Mouse (Mus musculus): Measurements from ENCODE around the gene Hes5. TPM values are rescaled to one million over a fixed set of nuclear protein-coding genes. Genes with fewer than 3 reads are reported as not detected.

Gene Hes5
- polyA plus RNA-seq, 1 experiment from 2014 or later = 0.24 TPM

- WGBS = 39% methylated on average over 13 of the region's 13 CpGs
- Histone ChIP-seq H3K27me3 (ENCODE audit: control insufficient read depth, insufficient read depth, low read length) (peaks cover 6% of the 10 kb centered on the region; the same call in 1 of the 2 replicates), H3K4me1 (ENCODE audit: control insufficient read depth in 2 of 2, insufficient read depth in 2 of 2, low read length in 2 of 2) (peaks cover 0 to 3% of the 10 kb centered on the region in 2 experiments; a peak in 2 of 4 replicates), H3K36me3 (ENCODE audit: control insufficient read depth, insufficient read depth, low read length) (no peaks in the 10 kb centered on the region), H3K9me3 (ENCODE audit: control insufficient read depth, low read length) (no peaks in the 10 kb centered on the region), H3K4me3 (ENCODE audit: control insufficient read depth in 1 of 2, insufficient read depth in 1 of 2, low read depth in 1 of 2, low read length in 2 of 2) (no peak overlapping the region), H3K4me2 (ENCODE audit: low read length) (no peak overlapping the region), H3K27ac (replicated peaks in 1 of 2; ENCODE audit: control insufficient read depth in 1 of 2, insufficient read depth in 1 of 2, low read depth in 2 of 2, low read length in 2 of 2) (no peak overlapping the region), H3K9ac (ENCODE audit: low read length) (no peak overlapping the region)
- no peak for ATAC-seq (ENCODE audit: insufficient number of reproducible peaks, insufficient read depth, low FRiP score, low read depth)
Measured at GRCm38 (mm10) chr4:154933306-154933907, 27.3 kb upstream of the Hes5 start.

DNA sequence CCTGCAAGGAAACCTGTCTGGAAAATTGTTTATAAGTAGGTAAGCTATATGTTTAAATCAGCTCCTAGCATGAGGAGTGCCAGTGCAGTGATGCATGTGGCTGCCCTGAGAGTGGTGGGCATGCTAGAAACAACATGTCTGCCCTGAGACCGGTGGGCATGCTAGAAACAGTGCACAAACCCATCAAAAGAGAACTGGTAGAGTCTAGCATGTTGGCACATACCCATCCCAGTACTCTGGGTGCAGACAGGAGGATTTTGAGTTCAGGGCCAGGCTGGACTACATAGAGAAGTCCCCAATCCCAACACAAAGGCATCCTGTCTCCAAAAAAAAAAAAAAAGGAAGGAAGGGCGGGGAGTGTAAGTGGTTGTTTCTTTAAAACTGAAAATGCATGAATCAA is 25.9 kb upstream of the Hes5 start:
- Histone ChIP-seq H3K4me2 (ENCODE audit: low read length) (no peak overlapping the region), H3K9ac (ENCODE audit: low read length) (no peak overlapping the region), H3K27me3 (ENCODE audit: control insufficient read depth, insufficient read depth, low read length) (peaks cover 6% of the 10 kb centered on the region; the same call in 1 of the 2 replicates), H3K9me3 (ENCODE audit: control insufficient read depth, low read length) (no peaks in the 10 kb centered on the region), H3K36me3 (ENCODE audit: control insufficient read depth, insufficient read depth, low read length) (no peaks in the 10 kb centered on the region), H3K4me3 (ENCODE audit: control insufficient read depth in 1 of 2, insufficient read depth in 1 of 2, low read depth in 1 of 2, low read length in 2 of 2) (no peak overlapping the region), H3K4me1 (ENCODE audit: control insufficient read depth in 2 of 2, insufficient read depth in 2 of 2, low read length in 2 of 2) (no peaks in the 10 kb centered on the region), H3K27ac (replicated peaks in 1 of 2; ENCODE audit: control insufficient read depth in 1 of 2, insufficient read depth in 1 of 2, low read depth in 2 of 2, low read length in 2 of 2) (no peak overlapping the region)
- no peak for ATAC-seq (ENCODE audit: insufficient number of reproducible peaks, insufficient read depth, low FRiP score, low read depth)
- 78% methylated on average over 2 of the region's 2 CpGs for WGBS

DNA sequence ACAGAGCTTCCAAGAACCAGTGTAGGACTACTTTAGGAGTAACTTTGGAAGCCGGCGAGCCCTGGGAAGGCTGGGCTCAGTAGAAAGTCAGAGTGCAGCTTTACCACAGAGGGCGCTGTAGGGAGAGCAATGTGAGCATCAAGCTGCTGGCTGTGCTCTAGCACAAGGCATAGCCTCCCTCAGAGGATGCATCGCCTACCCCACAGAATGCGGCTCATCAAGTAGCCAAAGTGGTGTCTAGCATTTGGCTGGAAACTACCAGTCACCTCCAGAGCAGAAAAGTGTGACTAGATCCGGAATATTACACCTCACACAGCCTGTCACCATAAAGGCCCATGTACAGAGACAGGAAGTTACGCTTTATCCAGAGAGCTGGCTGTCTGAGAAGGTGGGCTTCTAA is 24.9 kb upstream of the Hes5 start:
- H3K36me3 ChIP-seq (ENCODE audit: control insufficient read depth, insufficient read depth, low read length) = no peaks in the 10 kb centered on the region
- ATAC-seq (ENCODE audit: insufficient number of reproducible peaks, insufficient read depth, low FRiP score, low read depth) = no peak
- H3K27ac ChIP-seq (replicated peaks in 1 of 2; ENCODE audit: control insufficient read depth in 1 of 2, insufficient read depth in 1 of 2, low read depth in 2 of 2, low read length in 2 of 2) = no peak overlapping the region
- no peak overlapping the region for H3K9ac ChIP-seq (ENCODE audit: low read length)
- H3K4me1 ChIP-seq (ENCODE audit: control insufficient read depth in 2 of 2, insufficient read depth in 2 of 2, low read length in 2 of 2) = no peaks in the 10 kb centered on the region
- no peaks in the 10 kb centered on the region for H3K9me3 ChIP-seq (ENCODE audit: control insufficient read depth, low read length)
- 73% methylated on average over 7 of the region's 7 CpGs for WGBS
- H3K4me3 ChIP-seq (ENCODE audit: control insufficient read depth in 1 of 2, insufficient read depth in 1 of 2, low read depth in 1 of 2, low read length in 2 of 2) = no peak overlapping the region
- no peak overlapping the region for H3K4me2 ChIP-seq (ENCODE audit: low read length)
- peaks cover 6% of the 10 kb centered on the region; the same call in 1 of the 2 replicates for H3K27me3 ChIP-seq (ENCODE audit: control insufficient read depth, insufficient read depth, low read length)

- Histone ChIP-seq H3K4me3 (ENCODE audit: control insufficient read depth in 1 of 2, insufficient read depth in 1 of 2, low read depth in 1 of 2, low read length in 2 of 2) (no peak overlapping the region), H3K27ac (replicated peaks in 1 of 2; ENCODE audit: control insufficient read depth in 1 of 2, insufficient read depth in 1 of 2, low read depth in 2 of 2, low read length in 2 of 2) (no peak overlapping the region), H3K27me3 (ENCODE audit: control insufficient read depth, insufficient read depth, low read length) (peaks cover 6% of the 10 kb centered on the region; the same call in 1 of the 2 replicates), H3K4me2 (ENCODE audit: low read length) (no peak overlapping the region), H3K4me1 (ENCODE audit: control insufficient read depth in 2 of 2, insufficient read depth in 2 of 2, low read length in 2 of 2) (no peaks in the 10 kb centered on the region), H3K9me3 (ENCODE audit: control insufficient read depth, low read length) (no peaks in the 10 kb centered on the region), H3K36me3 (ENCODE audit: control insufficient read depth, insufficient read depth, low read length) (no peaks in the 10 kb centered on the region), H3K9ac (ENCODE audit: low read length) (no peak overlapping the region)
- no peak for ATAC-seq (ENCODE audit: insufficient number of reproducible peaks, insufficient read depth, low FRiP score, low read depth)
- 49% methylated on average over 8 of the region's 8 CpGs for WGBS
Measured at GRCm38 (mm10) chr4:154936542-154937255, 24.0 kb upstream of the Hes5 start.

- no peaks in the 10 kb centered on the region for H3K4me1 ChIP-seq (ENCODE audit: control insufficient read depth in 2 of 2, insufficient read depth in 2 of 2, low read length in 2 of 2)
- H3K4me2 ChIP-seq (ENCODE audit: low read length) = no peak overlapping the region
- no peaks in the 10 kb centered on the region for H3K9me3 ChIP-seq (ENCODE audit: control insufficient read depth, low read length)
- H3K27me3 ChIP-seq (ENCODE audit: control insufficient read depth, insufficient read depth, low read length) = peaks cover 6% of the 10 kb centered on the region; the same call in 1 of the 2 replicates
- H3K27ac ChIP-seq (replicated peaks in 1 of 2; ENCODE audit: control insufficient read depth in 1 of 2, insufficient read depth in 1 of 2, low read depth in 2 of 2, low read length in 2 of 2) = no peak overlapping the region
- no peaks in the 10 kb centered on the region for H3K36me3 ChIP-seq (ENCODE audit: control insufficient read depth, insufficient read depth, low read length)
- WGBS = 54% methylated on average over 1 of the region's 1 CpGs
- no peak for ATAC-seq (ENCODE audit: insufficient number of reproducible peaks, insufficient read depth, low FRiP score, low read depth)
- no peak overlapping the region for H3K4me3 ChIP-seq (ENCODE audit: control insufficient read depth in 1 of 2, insufficient read depth in 1 of 2, low read depth in 1 of 2, low read length in 2 of 2)
- H3K9ac ChIP-seq (ENCODE audit: low read length) = no peak overlapping the region
Measured at GRCm38 (mm10) chr4:154937746-154938145, 23.0 kb upstream of the Hes5 start.

- Histone ChIP-seq H3K27ac (replicated peaks in 1 of 2; ENCODE audit: control insufficient read depth in 1 of 2, insufficient read depth in 1 of 2, low read depth in 2 of 2, low read length in 2 of 2) (no peak overlapping the region), H3K27me3 (ENCODE audit: control insufficient read depth, insufficient read depth, low read length) (no peaks in the 10 kb centered on the region), H3K4me2 (ENCODE audit: low read length) (no peak overlapping the region), H3K9ac (ENCODE audit: low read length) (no peak overlapping the region), H3K4me3 (ENCODE audit: control insufficient read depth in 1 of 2, insufficient read depth in 1 of 2, low read depth in 1 of 2, low read length in 2 of 2) (no peak overlapping the region), H3K9me3 (ENCODE audit: control insufficient read depth, low read length) (no peaks in the 10 kb centered on the region), H3K4me1 (ENCODE audit: control insufficient read depth in 2 of 2, insufficient read depth in 2 of 2, low read length in 2 of 2) (no peaks in the 10 kb centered on the region), H3K36me3 (ENCODE audit: control insufficient read depth, insufficient read depth, low read length) (no peaks in the 10 kb centered on the region)
- no peak for ATAC-seq (ENCODE audit: insufficient number of reproducible peaks, insufficient read depth, low FRiP score, low read depth)
- WGBS = 81% methylated on average over 2 of the region's 2 CpGs
Measured at GRCm38 (mm10) chr4:154940156-154940555, 20.6 kb upstream of the Hes5 start.

DNA sequence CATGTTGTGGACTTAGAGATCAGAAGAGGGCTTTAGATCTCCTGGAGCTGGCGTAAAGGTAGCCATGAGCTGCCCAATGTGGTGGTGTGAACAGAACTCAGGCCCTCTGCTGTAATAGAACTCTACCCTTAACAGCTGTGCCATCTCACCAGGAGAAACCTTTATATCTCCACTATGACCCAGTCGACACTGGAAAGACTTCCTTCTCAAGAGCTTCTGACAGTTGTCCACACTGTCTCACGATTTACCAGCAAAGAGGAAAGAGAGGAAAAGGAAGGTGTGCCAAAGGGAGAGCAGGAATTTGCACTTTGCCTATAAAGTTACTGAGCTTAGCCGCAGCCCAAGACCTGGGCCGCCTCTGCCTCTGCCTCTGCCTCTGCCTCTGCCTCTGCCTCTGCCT is 18.9 kb upstream of the Hes5 start:
- no peak for ATAC-seq (ENCODE audit: insufficient number of reproducible peaks, insufficient read depth, low FRiP score, low read depth)
- 82% methylated on average over 5 of the region's 5 CpGs for WGBS
- Histone ChIP-seq H3K9me3 (ENCODE audit: control insufficient read depth, low read length) (no peaks in the 10 kb centered on the region), H3K4me3 (ENCODE audit: control insufficient read depth in 1 of 2, insufficient read depth in 1 of 2, low read depth in 1 of 2, low read length in 2 of 2) (no peak overlapping the region), H3K27ac (replicated peaks in 1 of 2; ENCODE audit: control insufficient read depth in 1 of 2, insufficient read depth in 1 of 2, low read depth in 2 of 2, low read length in 2 of 2) (no peak overlapping the region), H3K36me3 (ENCODE audit: control insufficient read depth, insufficient read depth, low read length) (no peaks in the 10 kb centered on the region), H3K4me2 (ENCODE audit: low read length) (no peak overlapping the region), H3K4me1 (ENCODE audit: control insufficient read depth in 2 of 2, insufficient read depth in 2 of 2, low read length in 2 of 2) (peaks cover 3 to 5% of the 10 kb centered on the region in 2 experiments; a peak in 1 of 4 replicates), H3K9ac (ENCODE audit: low read length) (no peak overlapping the region), H3K27me3 (ENCODE audit: control insufficient read depth, insufficient read depth, low read length) (no peaks in the 10 kb centered on the region)

Measured in heart, embryonic 14.5 days (tissue).